Mouse (Mus musculus): ENCODE measurements around the gene Sgca.

GRCm38 (mm10) chr11:94979462-94980179 lies 3.5 kb upstream of the Sgca start:
- no peak for TF ChIP-seq CTCF (IDR thresholded peaks at IDR 0.05; ENCODE audit: borderline replicate concordance, extremely low read depth, insufficient read depth, insufficient read length)
- TF ChIP-seq POLR2A (IDR thresholded peaks at IDR 0.05; ENCODE audit: borderline replicate concordance, extremely low read depth, insufficient read depth, insufficient read length, poor library complexity, severe bottlenecking) = no peak

All from brain, embryonic 14.5 days (tissue).